Mouse (Mus musculus) thymus, postnatal 0 days (tissue): ENCODE data around the gene Cited2. TPM values are rescaled to one million over a fixed set of nuclear protein-coding genes. Genes with fewer than 3 reads are reported as not detected.

Experiments used
- DNase-seq: peaks from one replicate; pipeline ENCODE4 v3.0.0-alpha.2; 2015; ENCODE audit warnings: low spot score
- polyA plus RNA-seq: library from polyadenylated mRNA; unstranded; fragments of >200 nt; fragmentation: Nextera tagmentation; extraction: Ambion mirVana; gene quantifications from 2 replicates; pipeline ENCODE4 v1.2.1, GENCODE M21; 2015

The Cited2 gene
- 17.7 and 19.9 TPM in 2 replicates for polyA plus RNA-seq

GRCm38 (mm10) chr10:17722653-17723410, at the start of gene Cited2:
Gene Cited2, plus strand, starts transcription at chr10:17723218.
- DNase-seq: peak; percentile 95

GRCm38 (mm10) chr10:17674454-17674853, 48.6 kb upstream of the Cited2 start:
- DNase-seq: no peak

DNA sequence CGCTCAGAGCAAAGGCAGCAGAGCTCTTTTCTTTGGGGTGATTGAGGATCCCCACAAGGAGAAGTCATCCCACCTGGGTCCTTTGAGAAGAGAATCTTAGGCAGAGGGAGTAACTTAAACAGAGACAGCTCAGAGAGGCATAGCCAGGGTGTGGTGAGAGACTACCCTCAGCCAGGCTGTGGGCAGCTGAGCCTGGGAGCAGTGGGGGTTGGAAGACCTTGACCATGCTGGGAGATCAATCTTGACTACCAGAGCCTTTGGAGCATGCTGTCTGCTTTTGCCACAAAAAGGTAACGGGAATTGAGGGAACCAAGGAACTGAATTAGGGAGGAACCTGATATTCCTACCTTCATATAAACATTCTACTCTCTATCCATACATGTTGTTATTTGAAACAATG, 48.1 kb upstream of the Cited2 start:
- DNase-seq: no peak

GRCm38 (mm10) chr10:17676464-17676863, 46.6 kb upstream of the Cited2 start:
- no peak for DNase-seq

- no peak for DNase-seq
Measured at GRCm38 (mm10) chr10:17677308-17677707, 45.7 kb upstream of the Cited2 start.

- DNase-seq: no peak
Measured at GRCm38 (mm10) chr10:17680432-17681382, 42.3 kb upstream of the Cited2 start.

DNA sequence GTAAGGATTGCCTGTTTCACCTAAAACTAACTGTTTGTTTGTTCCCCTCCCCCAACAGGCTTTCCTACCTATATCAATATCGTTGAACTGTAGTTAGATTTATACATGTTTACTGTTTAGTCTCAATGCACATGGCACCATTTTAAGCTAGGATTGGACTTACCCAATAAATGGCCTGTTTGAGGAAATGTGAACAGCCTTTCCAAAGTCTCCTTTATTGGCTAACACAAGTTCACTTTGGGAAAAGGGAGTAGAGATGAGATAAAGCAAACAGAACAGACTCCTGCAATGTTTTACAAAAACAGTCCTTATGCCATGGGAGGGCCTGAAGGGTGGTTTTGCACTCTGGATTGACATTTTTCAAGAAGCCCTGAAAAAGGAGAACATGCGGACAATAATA, 41.6 kb upstream of the Cited2 start:
- DNase-seq: no peak

DNA sequence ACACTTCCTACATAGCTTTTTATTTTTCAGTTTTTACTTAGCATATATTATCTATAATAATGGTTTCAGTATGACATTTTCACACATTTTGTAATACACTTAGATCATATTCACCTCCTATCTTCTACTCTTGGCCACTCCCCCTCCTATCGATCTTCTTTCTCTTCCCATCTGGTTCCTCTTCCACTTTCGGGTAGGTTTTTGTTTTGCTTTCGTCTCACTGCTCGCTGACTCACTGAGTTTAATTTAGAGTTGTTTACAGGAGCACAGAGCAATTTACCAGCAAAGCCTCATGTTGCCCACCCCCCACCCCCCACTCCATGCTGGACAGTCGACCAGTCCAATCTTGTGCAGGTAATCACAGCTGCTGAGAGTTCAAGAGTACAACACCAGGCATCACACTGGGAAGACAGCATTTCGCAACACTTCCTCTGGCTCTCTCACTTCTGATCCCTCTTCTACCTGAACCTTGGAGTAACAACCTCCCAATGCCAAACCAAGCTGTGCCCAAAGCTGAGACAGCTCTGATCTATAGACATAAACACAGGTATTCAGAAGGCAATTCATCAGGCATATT, 39.1 kb upstream of the Cited2 start:
- no peak for DNase-seq

DNA sequence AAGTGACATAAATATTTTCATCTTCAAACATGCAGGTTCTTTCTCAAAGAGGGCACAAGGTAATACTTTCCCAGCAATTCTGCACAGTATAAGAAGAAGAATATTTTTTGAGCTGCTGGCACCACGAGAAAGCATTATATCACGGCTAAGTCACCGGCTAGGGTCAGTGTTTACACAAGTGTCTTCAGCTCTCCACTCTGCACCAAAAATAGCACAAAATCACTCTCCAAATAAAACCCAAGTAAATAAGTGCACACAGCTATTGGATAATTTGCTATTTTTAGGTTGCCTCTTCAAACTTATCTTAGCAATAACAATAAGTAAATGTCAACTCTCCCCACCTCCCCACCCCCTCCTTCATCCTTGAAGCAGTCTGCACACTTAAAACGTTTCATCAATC, 33.2 kb upstream of the Cited2 start:
- no peak for DNase-seq

DNA sequence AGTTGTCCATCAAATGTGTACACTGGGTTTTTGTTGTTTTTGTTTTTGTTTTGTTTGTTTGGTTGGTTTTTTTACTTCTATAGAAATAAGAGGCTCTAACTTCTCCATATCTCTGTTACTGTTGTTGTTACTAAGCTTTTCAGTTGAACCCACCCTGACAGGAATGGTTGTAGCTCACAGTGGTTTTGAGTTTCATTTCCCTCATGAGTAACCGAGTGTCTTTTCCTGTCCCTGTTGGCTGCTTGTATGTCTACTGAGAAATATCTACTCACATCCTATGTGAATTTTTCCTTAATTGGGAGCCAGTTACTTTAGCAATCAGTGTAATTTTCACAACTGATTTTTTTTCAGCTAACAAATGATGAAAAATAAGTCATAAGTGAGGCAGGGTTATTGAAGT, 31.3 kb upstream of the Cited2 start:
- DNase-seq: no peak

- DNase-seq: no peak
Measured at GRCm38 (mm10) chr10:17695801-17696200, 27.2 kb upstream of the Cited2 start.

- no peak for DNase-seq
Measured at GRCm38 (mm10) chr10:17697376-17698265, 25.4 kb upstream of the Cited2 start.

GRCm38 (mm10) chr10:17705466-17705973, 17.5 kb upstream of the Cited2 start:
- DNase-seq: no peak

DNA sequence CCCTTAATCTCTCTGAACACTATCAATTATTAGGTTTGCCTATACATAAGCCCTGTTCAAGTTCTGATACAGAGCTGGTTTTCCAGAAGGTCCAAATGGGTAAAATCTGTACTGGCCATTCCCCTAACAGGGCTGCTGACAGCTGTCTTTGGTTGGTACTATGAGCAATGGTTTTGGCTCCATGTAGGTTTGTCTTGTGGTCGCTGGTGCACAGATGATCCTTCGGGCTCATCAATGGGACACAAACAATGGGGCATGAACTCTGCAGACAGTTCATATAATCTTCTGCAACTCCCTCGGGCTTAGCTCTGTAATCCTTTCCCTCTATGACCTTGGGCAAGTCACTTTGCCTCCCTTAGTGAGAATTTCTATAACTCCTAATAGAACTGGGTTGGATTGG, 12.3 kb upstream of the Cited2 start:
- no peak for DNase-seq

GRCm38 (mm10) chr10:17719009-17719570, 3.9 kb upstream of the Cited2 start:
- no peak for DNase-seq

DNA sequence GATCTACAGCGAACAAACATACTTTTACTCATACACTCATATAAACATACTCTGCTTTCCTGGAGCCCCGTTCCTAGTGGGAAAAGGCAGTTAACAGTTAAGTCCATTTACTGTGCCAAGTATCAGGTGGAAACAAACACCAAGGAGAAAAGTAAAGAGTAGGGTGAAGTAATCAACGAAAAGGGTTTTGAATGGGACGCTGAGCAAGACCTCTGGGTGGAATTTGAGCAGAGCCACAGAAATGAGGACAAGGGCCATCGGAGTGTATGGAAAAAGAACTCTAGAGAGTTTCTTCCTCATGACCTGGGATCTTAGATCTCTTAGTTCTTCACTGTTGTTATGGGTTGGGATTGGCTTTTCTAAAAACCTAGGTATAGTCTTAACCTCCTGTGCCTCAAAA, 3.4 kb upstream of the Cited2 start:
- no peak for DNase-seq

GRCm38 (mm10) chr10:17720891-17721601, 2.0 kb upstream of the Cited2 start:
- peak; percentile 27 for DNase-seq

- DNase-seq: peak; percentile 60
Measured at GRCm38 (mm10) chr10:17721602-17722121, 1.4 kb upstream of the Cited2 start.

- DNase-seq: peak; percentile 96
Measured at GRCm38 (mm10) chr10:17722158-17722557, 860 bp upstream of the Cited2 start.
